Mouse (Mus musculus) lung, embryonic 14.5 days (tissue): ENCODE measurements around the gene Sowaha. TPM values are rescaled to one million over a fixed set of nuclear protein-coding genes. Genes with fewer than 3 reads are reported as not detected.

Experiments used
- ATAC-seq: fragments of 200-750 bp; cut with Nextera tagmentation; 2 replicates; pipeline ENCODE4 v1.8.0; 2017; ENCODE audit warnings: mild to moderate bottlenecking, moderate TSS enrichment, moderate library complexity; ENCODE audit not compliant: insufficient read depth
- DNase-seq: peaks from one replicate; pipeline ENCODE4 v3.0.0-alpha.2; 2015
- H3K27ac ChIP-seq: fragments of 300-500 bp; sonication (generic); 2 replicates; pipeline ENCODE4 v1.5.1; 2014; ENCODE audit warnings: low read depth, mild to moderate bottlenecking, moderate library complexity
- H3K27me3 ChIP-seq: fragments of 300-500 bp; sonication (generic); 2 replicates; pipeline ENCODE4 v1.6.1; 2014; ENCODE audit warnings: low read length, control low read depth; ENCODE audit not compliant: insufficient read depth
- H3K36me3 ChIP-seq: fragments of 300-500 bp; sonication (generic); 2 replicates; pipeline ENCODE4 v1.6.1; 2014; ENCODE audit warnings: control low read depth; ENCODE audit not compliant: insufficient read depth
- H3K4me1 ChIP-seq: fragments of 300-500 bp; sonication (generic); 2 replicates; pipeline ENCODE4 v1.6.1; 2014; ENCODE audit warnings: antibody characterized with exemption, control low read depth; ENCODE audit not compliant: insufficient read depth
- H3K4me2 ChIP-seq: fragments of 300-500 bp; sonication (generic); 2 replicates; pipeline ENCODE4 v1.6.1; 2014; ENCODE audit warnings: mild to moderate bottlenecking
- H3K4me3 ChIP-seq: fragments of 300-500 bp; sonication (generic); 2 replicates; pipeline ENCODE4 v1.5.1; 2014; ENCODE audit warnings: low read depth, low read length
- H3K9ac ChIP-seq: fragments of 300-500 bp; sonication (generic); 2 replicates; pipeline ENCODE4 v1.6.1; 2014
- H3K9me3 ChIP-seq: fragments of 300-500 bp; sonication (generic); 2 replicates; pipeline ENCODE4 v1.6.1; 2016; ENCODE audit warnings: low read depth, low read length, control low read depth
- CTCF ChIP-seq: IDR thresholded peaks from 2 replicates; pipeline ENCODE4 v1.5.1; 2016; ENCODE audit warnings: antibody characterized with exemption, low read depth
- WGBS: fragments of 180-500 bp; shearing (Covaris S2); extraction: QIAGEN DNeasy Blood & Tissue Kit; methylation state at CpG from one replicate; pipeline ENCODE4 v1.1.7; 2014; 5-methylcytosine and 5-hydroxymethylcytosine counted together
- polyA plus RNA-seq: library from polyadenylated mRNA; unstranded; fragments of >200 nt; fragmentation: Nextera tagmentation; extraction: Ambion mirVana; gene quantifications from 2 replicates; pipeline ENCODE4 v1.2.1, GENCODE M21; 2014

The Sowaha gene
- polyA plus RNA-seq, 1 experiment from 2014 or later = 0.17 TPM

GRCm38 (mm10) chr11:53489421-53489820 is 9.3 kb upstream of the Sowaha start:
- Histone ChIP-seq H3K36me3 (no peaks in the 10 kb centered on the region), H3K9ac (no peak overlapping the region), H3K4me3 (no peak overlapping the region), H3K27ac (no peak overlapping the region), H3K4me2 (no peak overlapping the region), H3K27me3 (peaks cover 18% of the 10 kb centered on the region; the same call in 1 of the 2 replicates), H3K4me1 (no peaks in the 10 kb centered on the region), H3K9me3 (no peaks in the 10 kb centered on the region)
- 76% methylated on average over 9 of the region's 9 CpGs for WGBS
- ATAC-seq = no peak
- TF ChIP-seq CTCF = no peak
- DNase-seq = no peak

GRCm38 (mm10) chr11:53489007-53489406 is 8.9 kb upstream of the Sowaha start:
- H3K4me2 ChIP-seq = no peak overlapping the region
- H3K27ac ChIP-seq = no peak overlapping the region
- no peak overlapping the region for H3K9ac ChIP-seq
- H3K27me3 ChIP-seq = peaks cover 18% of the 10 kb centered on the region; the same call in 1 of the 2 replicates
- H3K4me3 ChIP-seq = no peak overlapping the region
- H3K36me3 ChIP-seq = no peaks in the 10 kb centered on the region
- WGBS = 95% methylated on average over 5 of the region's 5 CpGs
- ATAC-seq = no peak
- H3K4me1 ChIP-seq = no peaks in the 10 kb centered on the region
- H3K9me3 ChIP-seq = no peaks in the 10 kb centered on the region
- no peak for DNase-seq
- TF ChIP-seq CTCF = peak; percentile 26; the same call in 1 of the 2 replicates

GRCm38 (mm10) chr11:53486822-53487594 is 6.9 kb upstream of the Sowaha start:
- Histone ChIP-seq H3K27me3 (peaks cover 19% of the 10 kb centered on the region; the same call in 1 of the 2 replicates), H3K4me1 (no peaks in the 10 kb centered on the region), H3K4me3 (peak overlapping the region; percentile 21), H3K36me3 (no peaks in the 10 kb centered on the region), H3K4me2 (peak overlapping the region; percentile 48), H3K9me3 (no peaks in the 10 kb centered on the region), H3K27ac (no peak overlapping the region), H3K9ac (no peak overlapping the region)
- TF ChIP-seq CTCF = no peak
- WGBS = 8% methylated on average over 27 of the region's 27 CpGs
- ATAC-seq (no peak), DNase-seq (peak; percentile 47)

GRCm38 (mm10) chr11:53486351-53486750 is 6.3 kb upstream of the Sowaha start:
- ATAC-seq = no peak
- H3K4me2 ChIP-seq = no peak overlapping the region
- no peak for TF ChIP-seq CTCF

GRCm38 (mm10) chr11:53485719-53486118 is 5.6 kb upstream of the Sowaha start:
- Histone ChIP-seq H3K27me3 (peaks cover 32% of the 10 kb centered on the region), H3K9ac (no peak overlapping the region), H3K4me1 (no peaks in the 10 kb centered on the region), H3K4me3 (no peak overlapping the region), H3K27ac (no peak overlapping the region), H3K9me3 (no peaks in the 10 kb centered on the region), H3K36me3 (no peaks in the 10 kb centered on the region), H3K4me2 (no peak overlapping the region)
- WGBS = 41% methylated on average over 3 of the region's 3 CpGs
- no peak for ATAC-seq
- no peak for DNase-seq
- peak; percentile 55 for TF ChIP-seq CTCF

More at GRCm38 (mm10) chr11:53486351-53486750, 6.3 kb upstream of the Sowaha start:
- Histone ChIP-seq H3K27me3 (peaks cover 26% of the 10 kb centered on the region), H3K9ac (no peak overlapping the region), H3K36me3 (no peaks in the 10 kb centered on the region), H3K27ac (no peak overlapping the region), H3K4me1 (no peaks in the 10 kb centered on the region), H3K9me3 (no peaks in the 10 kb centered on the region), H3K4me3 (no peak overlapping the region)
- 64% methylated on average over 3 of the region's 3 CpGs for WGBS
- DNase-seq = no peak

- peaks cover 55% of the 10 kb centered on the region for H3K27me3 ChIP-seq
- WGBS = 56% methylated on average over 9 of the region's 9 CpGs
- no peaks in the 10 kb centered on the region for H3K36me3 ChIP-seq
- no peak overlapping the region; the same call in 1 of the 2 replicates for H3K27ac ChIP-seq
- no peak for ATAC-seq
- H3K9ac ChIP-seq = no peak overlapping the region
- H3K4me1 ChIP-seq = no peaks in the 10 kb centered on the region
- H3K4me3 ChIP-seq = no peak overlapping the region
- DNase-seq = no peak
- no peak overlapping the region for H3K4me2 ChIP-seq
- no peaks in the 10 kb centered on the region; the same call in 1 of the 2 replicates for H3K9me3 ChIP-seq
- TF ChIP-seq CTCF = no peak
These were observed 3.3 kb upstream of the Sowaha start for GRCm38 (mm10) chr11:53483159-53483891.
